Mouse (Mus musculus) adrenal gland, postnatal 25 days (tissue): Measurements from ENCODE around the gene Actg2. TPM values are rescaled to one million over a fixed set of nuclear protein-coding genes. Genes with fewer than 3 reads are reported as not detected.
"Not testable (repeated sequence)": the region's sequence is repeated elsewhere in the genome, so short reads cannot be mapped to it uniquely, and the experiment has no call there.

ENCODE experiments used
- DNase-seq: peaks from one replicate; pipeline ENCODE4 v3.0.0; 2021; ENCODE audit warnings: mixed read lengths
- long read RNA-seq: library from polyadenylated mRNA; stranded (forward); transcript quantifications from one replicate; pipeline ENCODE4 v2.0.0, GENCODE M21; 2021
- total RNA-seq: library from RNA; stranded (reverse); gene quantifications from 2 replicates; pipeline ENCODE4 v1.2.3, GENCODE M21; 2021

The Actg2 gene
- total RNA-seq: not detected in 2 replicates
- long read RNA-seq: 0 reads

GRCm38 (mm10) chr6:83536028-83536794, at the start of gene Actg2:
Gene Actg2, minus strand, starts transcription at chr6:83536265.
- no peak for DNase-seq

GRCm38 (mm10) chr6:83585328-83585727, 49.3 kb upstream of the Actg2 start:
- DNase-seq: not testable (repeated sequence)

GRCm38 (mm10) chr6:83583591-83583990, 47.5 kb upstream of the Actg2 start:
- DNase-seq: no peak

GRCm38 (mm10) chr6:83582938-83583270, 46.8 kb upstream of the Actg2 start:
- peak; percentile 20 for DNase-seq

- no peak for DNase-seq
These were observed 46.3 kb upstream of the Actg2 start for GRCm38 (mm10) chr6:83582135-83582937.

- no peak for DNase-seq
These were observed 41.5 kb upstream of the Actg2 start for GRCm38 (mm10) chr6:83577534-83577933.

GRCm38 (mm10) chr6:83575609-83576008, 39.5 kb upstream of the Actg2 start:
- DNase-seq: no peak

- DNase-seq: no peak
These were observed 36.6 kb upstream of the Actg2 start, which contains the start of gene Stambp for GRCm38 (mm10) chr6:83572671-83573070. Gene Stambp, minus strand, starts transcription at chr6:83572729.

GRCm38 (mm10) chr6:83571840-83572667, 36.0 kb upstream of the Actg2 start:
- peak; percentile 86 for DNase-seq

GRCm38 (mm10) chr6:83568901-83569862, 33.1 kb upstream of the Actg2 start:
- no peak for DNase-seq

- DNase-seq: no peak
These were observed 19.9 kb upstream of the Actg2 start for GRCm38 (mm10) chr6:83555972-83556371.

- no peak for DNase-seq
These were observed 12.3 kb upstream of the Actg2 start for GRCm38 (mm10) chr6:83548346-83548745.

- no peak for DNase-seq
These were observed 9.7 kb upstream of the Actg2 start for GRCm38 (mm10) chr6:83545778-83546177.

- DNase-seq: no peak
These were observed 5.8 kb upstream of the Actg2 start for GRCm38 (mm10) chr6:83541756-83542456.

GRCm38 (mm10) chr6:83540017-83540416, 4.0 kb upstream of the Actg2 start:
- no peak for DNase-seq

- no peak for DNase-seq
These were observed 662 bp upstream of the Actg2 start for GRCm38 (mm10) chr6:83536795-83537059.

GRCm38 (mm10) chr6:83532608-83533007, 3.5 kb downstream of the Actg2 start:
- no peak for DNase-seq

- no peak for DNase-seq
These were observed 12.9 kb downstream of the Actg2 start for GRCm38 (mm10) chr6:83523194-83523593.

GRCm38 (mm10) chr6:83521784-83522183, 14.3 kb downstream of the Actg2 start:
- no peak for DNase-seq

- no peak for DNase-seq
These were observed 17.4 kb downstream of the Actg2 start for GRCm38 (mm10) chr6:83518637-83519036.

GRCm38 (mm10) chr6:83515172-83515571, 20.9 kb downstream of the Actg2 start:
- DNase-seq: no peak
